Mouse (Mus musculus) frontal cortex, postnatal 14 days (tissue): ENCODE data around the gene Icos.

Source experiments
- DNase-seq, 2 experiments: peaks; one replicate each; pipeline ENCODE4 v3.0.0; 2022; ENCODE audit warnings: low spot score in 2 of 2

The Icos gene

DNA sequence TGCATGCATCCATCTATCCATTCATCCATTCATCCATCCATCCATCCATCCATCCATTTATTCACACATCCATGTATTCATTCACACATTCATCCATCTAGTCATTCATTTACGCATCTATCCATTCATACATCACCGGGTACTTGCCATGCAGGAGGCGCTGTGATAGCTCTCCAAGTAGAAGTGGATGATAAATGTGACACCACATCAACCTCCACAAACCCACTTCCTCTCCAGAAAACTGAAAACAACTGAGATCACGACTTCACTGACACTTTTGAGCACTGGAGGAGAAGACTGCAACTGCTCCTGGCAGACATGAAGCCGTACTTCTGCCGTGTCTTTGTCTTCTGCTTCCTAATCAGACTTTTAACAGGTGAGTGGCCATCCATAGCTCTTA lies at the start of gene Icos:
Gene Icos (plus strand): TSS at position 287 of the 400 bp plus-strand sequence.
- no peak for DNase-seq

DNA sequence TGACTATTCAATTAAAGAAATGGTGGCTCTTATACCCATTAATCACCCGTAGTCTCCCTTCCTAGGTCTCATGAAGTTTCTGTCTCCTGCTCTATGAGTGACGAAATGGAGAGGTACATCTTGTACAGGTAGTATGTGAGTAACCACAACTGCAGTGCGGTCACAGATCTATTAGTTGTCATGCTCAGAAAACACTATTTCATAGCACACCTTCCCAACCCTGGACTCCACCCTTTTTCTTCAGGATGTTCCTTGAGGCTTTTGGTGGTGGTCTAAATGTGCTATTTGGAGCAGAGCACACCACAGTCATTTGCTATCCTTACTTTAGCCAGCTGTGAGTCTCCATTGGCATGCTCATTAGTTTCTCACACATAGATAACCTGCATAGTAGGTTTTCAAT lies 48.7 kb upstream of the Icos start:
- DNase-seq, result no peak

DNA sequence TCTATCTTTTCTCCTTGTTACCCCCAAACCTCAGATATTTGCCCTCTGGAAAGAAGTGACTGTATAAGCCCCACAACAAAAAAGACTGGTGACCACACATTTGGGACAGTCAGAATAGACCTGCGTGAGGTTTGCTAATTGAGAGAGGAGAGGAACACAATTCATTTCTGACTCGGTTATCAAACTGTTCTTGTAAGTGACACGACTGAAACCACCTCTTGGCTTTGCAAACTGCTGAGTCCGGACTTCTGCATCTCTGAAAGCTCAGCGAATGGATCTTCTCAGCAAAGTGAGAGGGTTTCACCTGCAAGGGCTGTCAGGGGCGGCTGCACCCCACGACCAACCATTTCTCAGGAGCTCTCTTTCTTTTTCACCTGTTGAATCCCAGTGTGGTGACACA lies 47.3 kb upstream of the Icos start:
- no peak for DNase-seq

- DNase-seq, result no peak
These were observed 41.7 kb upstream of the Icos start for GRCm38 (mm10) chr1:60935968-60936581.

GRCm38 (mm10) chr1:60936963-60937711 lies 40.6 kb upstream of the Icos start:
- DNase-seq, result no peak

GRCm38 (mm10) chr1:60938256-60938655 lies 39.5 kb upstream of the Icos start:
- DNase-seq, result no peak

GRCm38 (mm10) chr1:60938974-60939373 lies 38.8 kb upstream of the Icos start:
- no peak for DNase-seq

DNA sequence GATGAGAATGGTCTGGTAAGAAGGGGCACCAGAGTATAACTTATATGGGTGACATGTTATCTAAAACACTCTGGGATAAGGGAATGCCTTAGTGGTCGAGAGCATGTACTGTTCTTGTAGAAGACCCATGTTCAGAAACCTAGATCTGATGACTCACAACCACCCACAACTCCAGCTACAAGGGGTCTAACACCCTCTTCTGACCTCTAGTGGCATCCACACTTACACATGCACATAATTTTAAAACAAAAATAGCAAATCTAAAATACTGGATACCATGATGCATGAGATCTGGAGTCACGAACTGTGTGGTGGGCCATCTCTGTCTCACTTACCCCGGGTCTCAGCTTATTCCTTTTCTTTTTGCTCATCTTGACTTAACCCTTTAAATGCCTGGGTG lies 37.7 kb upstream of the Icos start:
- no peak for DNase-seq

DNA sequence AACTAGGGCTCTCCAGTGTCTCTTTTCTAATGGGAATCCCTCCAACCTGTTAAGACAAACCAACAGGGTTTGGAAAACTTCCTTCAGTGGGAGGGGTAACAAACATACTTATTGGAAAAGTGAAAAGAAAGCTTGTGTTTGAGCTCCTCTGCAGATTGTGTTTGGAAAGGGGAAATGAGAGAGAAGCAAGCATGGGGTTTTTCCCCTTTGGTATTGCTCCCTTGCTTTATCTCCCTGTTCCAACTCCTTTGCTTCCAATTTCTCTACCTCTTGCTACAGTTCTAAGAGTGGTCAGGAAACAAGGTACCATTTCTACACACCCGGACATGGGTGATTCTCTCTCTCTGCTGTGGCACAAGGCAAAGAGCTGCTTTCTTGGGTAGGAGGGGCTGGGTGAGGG lies 37.1 kb upstream of the Icos start:
- no peak for DNase-seq

DNA sequence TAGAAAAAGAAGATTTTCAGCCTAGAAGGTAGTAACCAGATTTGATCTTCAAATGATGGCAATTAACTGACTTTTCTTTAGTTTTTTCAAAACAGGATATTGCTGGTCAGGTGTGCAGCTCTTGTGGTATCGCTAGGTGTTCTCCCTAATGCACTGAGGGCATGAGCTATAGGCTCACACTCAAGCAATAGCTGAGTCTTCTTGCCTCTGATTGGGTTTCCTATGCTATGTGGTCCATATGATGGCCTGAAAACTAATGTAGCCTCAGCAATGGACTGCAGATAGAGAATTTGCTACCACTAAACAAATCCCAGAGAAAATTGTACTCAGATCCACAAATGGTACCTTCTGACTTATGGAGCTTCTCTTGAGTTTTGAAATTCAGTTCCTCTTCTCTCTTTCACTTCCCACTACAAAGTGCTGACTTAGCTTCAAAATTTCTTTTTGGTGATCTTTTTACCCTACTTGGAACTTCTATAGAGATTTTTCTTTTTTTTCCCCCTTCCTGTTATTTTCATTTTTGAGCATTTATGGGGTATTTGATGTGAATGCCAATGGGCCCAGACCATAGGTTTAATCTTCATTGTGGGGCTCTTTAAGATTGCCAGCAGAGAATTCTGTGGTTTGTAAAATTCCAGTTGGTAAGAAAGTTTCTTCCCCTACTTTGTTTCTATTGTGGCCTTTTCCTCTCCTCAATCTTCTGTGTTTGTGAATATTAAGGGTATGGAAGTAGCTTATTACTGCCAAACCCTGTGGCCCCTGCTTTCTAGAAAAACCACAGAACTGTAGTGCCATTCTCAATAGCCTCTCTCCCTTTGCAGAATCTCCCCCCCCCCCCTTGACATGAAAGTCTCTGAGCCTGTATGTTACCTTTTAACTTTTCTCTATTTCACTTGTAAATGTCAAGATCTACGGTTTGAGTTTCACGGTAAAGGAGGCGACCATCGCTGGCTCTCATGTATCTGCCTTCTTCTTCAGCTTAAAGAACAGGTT lies 36.4 kb upstream of the Icos start:
- no peak for DNase-seq

DNA sequence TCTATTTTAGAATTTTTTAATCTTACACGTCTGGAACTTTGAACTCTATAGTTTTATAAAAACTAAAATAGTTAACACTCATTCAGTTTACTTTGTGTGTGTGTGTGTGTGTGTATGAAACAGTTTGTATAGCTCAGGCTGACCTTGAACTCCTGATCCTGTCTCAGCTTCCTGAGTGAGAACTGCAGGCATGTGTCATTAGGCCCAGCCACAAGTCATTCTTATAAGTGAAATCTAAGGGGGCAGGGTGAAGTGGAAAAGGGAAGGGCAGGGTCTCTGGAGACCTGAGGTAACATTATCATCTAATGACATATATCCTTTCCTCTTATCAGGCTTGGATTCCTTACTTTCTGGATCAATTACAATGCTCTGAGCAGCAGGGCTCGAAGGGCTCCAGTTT lies 34.8 kb upstream of the Icos start:
- DNase-seq, result no peak

DNA sequence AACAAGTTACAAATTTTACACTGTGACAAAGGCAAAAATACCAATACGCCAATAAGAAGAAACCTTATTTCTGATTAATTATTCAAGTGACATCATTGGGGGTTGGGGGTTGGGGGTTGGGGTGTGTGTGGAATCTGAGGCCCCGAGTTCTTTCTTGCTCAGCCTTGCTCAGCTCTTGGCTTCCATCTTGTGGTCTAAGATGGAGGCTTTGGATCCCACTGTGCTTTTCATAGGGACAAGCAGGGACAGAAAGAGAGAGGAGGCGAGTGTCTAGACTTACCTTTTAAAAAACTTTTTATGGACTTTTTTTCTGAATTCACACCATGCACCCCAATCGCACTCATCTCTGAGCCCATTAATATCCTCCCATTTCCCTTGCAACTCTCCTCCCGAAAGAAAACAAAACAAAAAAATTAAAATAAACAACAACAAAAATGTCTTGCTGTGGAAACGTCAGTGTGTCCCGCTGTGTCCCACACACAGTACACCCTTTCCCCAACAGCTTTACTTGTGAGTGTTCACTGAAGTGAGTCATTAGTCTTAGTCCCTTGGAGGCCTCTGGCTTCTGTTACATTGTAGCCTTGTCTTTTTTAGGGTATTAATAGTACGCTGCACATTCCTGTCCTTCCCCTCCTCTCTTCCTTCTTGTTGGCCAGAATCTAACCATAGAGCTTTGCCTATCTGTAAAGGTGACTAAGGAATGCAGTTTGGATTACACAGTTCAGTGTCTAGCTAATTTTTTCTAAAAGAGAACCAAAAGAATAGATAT lies 31.9 kb upstream of the Icos start:
- DNase-seq, result no peak

DNA sequence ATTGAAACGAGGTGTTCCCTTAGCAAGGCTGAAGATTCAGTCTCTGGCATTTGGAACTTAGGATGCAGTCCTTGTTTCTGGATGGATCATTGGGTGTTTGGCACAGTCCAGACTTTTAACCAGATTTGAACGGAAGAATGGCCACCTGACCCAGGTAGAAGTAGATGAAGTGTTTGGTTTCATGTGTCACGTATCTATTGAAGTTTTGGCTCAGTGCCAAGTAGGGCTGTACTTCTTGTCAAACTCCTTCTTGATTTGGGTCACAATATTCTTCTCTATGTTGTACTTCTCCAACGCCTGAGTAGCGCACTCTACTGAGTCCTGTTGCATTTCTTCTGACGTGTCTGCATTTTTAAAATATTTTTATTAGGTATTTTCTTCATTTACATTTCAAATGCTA lies 29.6 kb upstream of the Icos start:
- no peak for DNase-seq

DNA sequence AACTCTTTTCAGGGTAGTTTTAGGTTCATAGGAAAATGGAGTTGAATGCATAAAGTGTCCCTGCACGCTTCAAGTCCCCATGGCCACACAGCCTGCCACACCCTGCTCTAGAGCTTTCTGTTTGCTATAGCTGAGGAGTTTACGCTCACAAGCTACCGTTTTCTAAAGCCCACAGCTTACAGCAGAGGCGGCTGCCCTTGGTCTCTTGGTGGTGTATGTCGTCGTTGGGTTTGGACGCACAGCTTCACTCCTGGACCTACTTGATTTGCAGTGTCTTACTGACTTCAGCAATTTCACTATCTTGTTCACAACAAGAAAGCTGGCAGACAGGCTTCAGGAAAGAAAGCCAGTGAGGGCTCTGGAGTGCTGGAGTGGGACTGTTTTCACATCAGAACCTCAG lies 24.8 kb upstream of the Icos start:
- DNase-seq, result no peak

GRCm38 (mm10) chr1:60953686-60954085 lies 24.0 kb upstream of the Icos start:
- DNase-seq, result no peak

DNA sequence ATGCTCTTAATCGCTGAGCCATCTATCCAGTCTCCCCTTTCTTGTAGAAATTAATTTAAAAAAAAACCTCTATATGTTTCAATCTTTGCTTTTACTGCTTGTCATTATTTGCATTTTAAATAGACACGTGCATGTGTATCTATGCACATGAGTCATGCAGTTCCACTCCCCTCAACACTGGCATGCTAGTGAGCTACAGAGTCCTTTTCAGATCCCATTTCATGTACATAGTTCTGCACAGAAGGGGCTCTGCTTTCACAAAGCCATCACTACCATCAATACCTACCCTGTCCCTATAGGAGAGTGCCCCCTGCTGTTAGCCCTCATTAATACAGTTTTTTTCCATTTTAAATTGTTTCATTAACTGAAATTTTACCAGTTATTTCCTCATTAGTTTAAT lies 23.0 kb upstream of the Icos start:
- no peak for DNase-seq

DNA sequence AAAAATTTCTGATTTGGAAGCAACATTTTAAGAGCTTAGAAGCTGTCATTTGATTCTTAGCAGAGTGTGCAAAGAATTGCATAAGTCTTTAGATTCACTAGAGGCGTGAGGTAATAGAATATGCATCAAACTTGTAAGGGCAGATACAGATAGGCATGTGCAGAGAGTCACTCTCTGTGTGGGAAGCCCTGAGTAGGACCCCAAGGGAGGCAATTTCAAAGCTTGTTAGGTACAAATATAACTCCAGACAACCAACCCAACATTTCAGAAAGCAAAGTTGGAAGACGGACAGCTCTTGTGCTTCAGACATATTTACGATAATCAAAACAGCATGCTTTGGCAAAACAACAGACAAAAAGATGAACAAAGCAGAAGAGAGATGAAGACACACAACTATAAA lies 22.5 kb upstream of the Icos start:
- DNase-seq, result no peak

GRCm38 (mm10) chr1:60956196-60956595 lies 21.5 kb upstream of the Icos start:
- DNase-seq, result no peak

GRCm38 (mm10) chr1:60958287-60958686 lies 19.4 kb upstream of the Icos start:
- no peak for DNase-seq

DNA sequence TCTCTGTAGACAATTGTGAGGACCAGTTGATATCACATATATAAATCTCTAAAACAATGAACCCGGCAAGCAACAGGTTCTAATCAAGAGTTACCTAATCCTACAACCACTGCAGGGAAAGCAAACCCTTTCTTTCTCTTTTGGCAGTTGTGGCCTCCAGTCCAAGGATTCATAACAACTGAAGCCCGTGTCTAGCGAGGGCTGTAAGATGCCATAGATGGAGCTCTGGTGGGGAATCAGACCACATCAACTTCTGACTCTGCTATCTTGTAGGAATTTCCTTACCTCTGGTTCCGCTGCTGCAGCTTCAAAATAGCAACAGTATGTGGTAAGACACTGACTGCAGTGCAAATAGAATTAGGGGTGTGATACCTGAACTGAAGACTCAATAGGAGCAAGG lies 18.5 kb upstream of the Icos start:
- no peak for DNase-seq

GRCm38 (mm10) chr1:60960451-60960850 lies 17.3 kb upstream of the Icos start:
- DNase-seq, result no peak

DNA sequence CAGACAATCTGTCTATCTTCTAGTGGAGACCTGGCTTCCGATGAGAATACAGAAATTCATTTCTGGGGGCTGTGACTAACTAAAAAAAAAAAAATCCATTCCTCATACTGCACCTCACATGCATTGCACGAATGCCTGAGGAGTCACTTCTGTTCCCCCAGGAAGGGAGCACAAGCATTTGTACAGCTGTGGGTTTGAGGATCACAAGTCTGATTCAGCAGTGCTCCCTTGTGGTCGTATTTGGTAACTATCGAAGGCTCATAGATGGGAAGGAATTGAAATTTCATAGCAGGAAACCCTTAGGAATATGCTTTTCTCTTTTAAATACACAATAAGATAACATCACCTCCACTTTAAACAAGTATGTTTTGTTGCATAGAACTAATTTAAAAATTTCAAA lies 16.6 kb upstream of the Icos start:
- peak in 1 of 2 experiments; percentile 61 for DNase-seq
